Mouse (Mus musculus): ENCODE measurements around the gene Dennd2c. TPM values are rescaled to one million over a fixed set of nuclear protein-coding genes. Genes with fewer than 3 reads are reported as not detected.

The Dennd2c gene
- polyA plus RNA-seq, 1 experiment = not detected

GRCm38 (mm10) chr3:103145336-103145735, 42.9 kb downstream of the Dennd2c start:
- TF ChIP-seq POLR2A (IDR thresholded peaks at IDR 0.05; ENCODE audit: insufficient read depth, low read depth, low read length) = no peak
- no peak for TF ChIP-seq CTCF (IDR thresholded peaks at IDR 0.05; ENCODE audit: insufficient read depth, low read depth, low read length)
- 89% methylated on average over 2 of the region's 2 CpGs for WGBS
- no peak overlapping the region for H3K27ac ChIP-seq (ENCODE audit: insufficient read depth, low read depth, low read length)

DNA sequence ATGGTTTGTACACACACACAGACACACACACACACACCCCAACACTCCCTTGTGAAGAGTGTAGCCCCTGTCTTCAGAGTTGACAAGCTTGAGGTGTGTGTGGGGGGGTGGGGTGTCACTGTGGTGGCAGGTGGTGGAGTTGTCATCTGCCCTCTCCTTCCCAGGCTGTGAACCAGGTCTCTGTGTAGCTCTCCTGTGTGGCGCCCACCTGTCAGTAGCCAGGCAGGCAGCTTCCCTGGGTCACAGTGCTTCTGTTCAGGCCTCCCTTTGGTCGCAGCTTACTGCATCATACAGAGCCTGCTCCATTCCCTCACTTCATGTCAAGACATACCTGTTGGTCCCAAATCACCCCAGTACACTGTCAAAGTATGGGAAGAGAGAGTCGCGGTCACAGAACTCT, 43.4 kb downstream of the Dennd2c start:
- WGBS = 86% methylated on average over 4 of the region's 4 CpGs
- Histone ChIP-seq H3K27ac (ENCODE audit: insufficient read depth, low read depth, low read length) (no peak overlapping the region), H3K4me3 (ENCODE audit: insufficient read depth, low read depth, low read length) (no peak overlapping the region), H3K4me1 (ENCODE audit: control insufficient read depth, insufficient read depth, low read length) (0 out of 2 replicates have a peak, but pooled peaks cover 2% of the 10 kb centered on the region)
- no peak for TF ChIP-seq POLR2A (IDR thresholded peaks at IDR 0.05; ENCODE audit: insufficient read depth, low read depth, low read length)
- TF ChIP-seq CTCF (IDR thresholded peaks at IDR 0.05; ENCODE audit: insufficient read depth, low read depth, low read length) = no peak

More at GRCm38 (mm10) chr3:103145336-103145735, 42.9 kb downstream of the Dennd2c start:
- H3K4me1 ChIP-seq (ENCODE audit: control insufficient read depth, insufficient read depth, low read length) = 0 out of 2 replicates have a peak, but pooled peaks cover 2% of the 10 kb centered on the region
- H3K4me3 ChIP-seq (ENCODE audit: insufficient read depth, low read depth, low read length) = no peak overlapping the region

DNA sequence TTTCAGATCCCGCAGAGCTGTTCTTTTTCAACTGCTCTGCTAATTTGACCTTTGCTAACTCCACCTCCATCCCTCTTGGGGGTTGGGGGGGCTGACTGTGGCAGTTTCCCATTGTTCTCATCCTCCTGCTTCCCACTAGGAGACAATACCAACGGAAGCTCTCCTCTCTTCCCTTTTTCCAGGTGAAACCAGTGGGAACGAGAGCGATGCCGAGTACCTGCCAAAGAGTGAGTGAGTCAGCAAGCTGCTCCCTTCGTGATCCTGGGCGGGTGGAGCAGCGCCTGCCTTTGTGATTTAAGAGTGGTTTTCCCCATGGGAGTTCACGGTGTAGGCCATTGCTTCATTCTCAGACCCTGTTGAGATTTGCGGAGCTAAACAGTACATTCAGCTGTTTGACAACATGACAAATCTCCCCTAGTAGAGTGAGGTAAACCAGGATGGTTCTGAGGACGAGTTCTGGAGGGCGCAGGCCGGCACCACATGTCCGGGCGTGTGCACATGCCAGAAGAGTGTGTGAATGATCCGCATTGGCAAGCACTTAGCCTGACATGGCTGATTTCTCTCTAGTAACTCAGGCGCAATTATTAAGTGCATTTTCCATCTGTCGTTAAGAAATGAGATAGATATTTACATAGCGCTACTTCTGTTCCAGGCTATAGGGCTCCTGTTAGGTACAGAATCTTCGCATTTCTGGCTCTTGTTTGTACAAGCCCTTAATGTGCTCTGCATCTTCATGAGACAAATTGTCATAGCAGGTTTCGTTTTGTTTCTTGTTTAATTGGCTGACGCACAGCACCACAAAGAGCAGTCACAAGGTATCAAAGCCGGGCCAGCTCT, 44.1 kb downstream of the Dennd2c start:
- TF ChIP-seq CTCF (IDR thresholded peaks at IDR 0.05; ENCODE audit: insufficient read depth, low read depth, low read length) (no peak), POLR2A (IDR thresholded peaks at IDR 0.05; ENCODE audit: insufficient read depth, low read depth, low read length) (no peak)
- Histone ChIP-seq H3K4me3 (ENCODE audit: insufficient read depth, low read depth, low read length) (no peak overlapping the region), H3K27ac (ENCODE audit: insufficient read depth, low read depth, low read length) (no peak overlapping the region), H3K4me1 (ENCODE audit: control insufficient read depth, insufficient read depth, low read length) (peaks cover 4% of the 10 kb centered on the region; the same call in 1 of the 2 replicates)
- WGBS = 77% methylated on average over 23 of the region's 23 CpGs

DNA sequence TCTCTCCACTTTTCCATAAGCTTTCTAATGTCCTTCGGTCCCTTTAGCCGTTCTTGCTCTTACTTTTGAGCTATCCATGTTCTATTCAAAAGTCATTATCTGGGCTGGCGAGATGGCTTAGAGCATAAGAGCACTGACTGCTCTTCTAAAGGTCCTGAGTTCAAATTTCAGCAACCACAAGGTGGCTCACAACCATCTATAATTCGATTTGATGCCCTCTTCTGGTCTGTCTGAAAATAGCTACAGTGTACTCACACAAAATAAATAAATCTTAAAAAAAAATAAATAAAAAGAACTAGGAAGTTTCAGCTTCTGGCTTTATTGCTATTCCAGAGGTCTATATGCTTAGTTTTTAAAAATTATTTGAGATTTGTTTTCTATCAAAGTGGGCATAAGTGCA, 45.4 kb downstream of the Dennd2c start:
- Histone ChIP-seq H3K27ac (ENCODE audit: insufficient read depth, low read depth, low read length) (no peak overlapping the region), H3K4me1 (ENCODE audit: control insufficient read depth, insufficient read depth, low read length) (peaks cover 9% of the 10 kb centered on the region), H3K4me3 (ENCODE audit: insufficient read depth, low read depth, low read length) (no peak overlapping the region)
- no peak for TF ChIP-seq CTCF (IDR thresholded peaks at IDR 0.05; ENCODE audit: insufficient read depth, low read depth, low read length)
- TF ChIP-seq POLR2A (IDR thresholded peaks at IDR 0.05; ENCODE audit: insufficient read depth, low read depth, low read length) = no peak
- WGBS = 81% methylated on average over 4 of the region's 4 CpGs

- peaks cover 9% of the 10 kb centered on the region for H3K4me1 ChIP-seq (ENCODE audit: control insufficient read depth, insufficient read depth, low read length)
- H3K27ac ChIP-seq (ENCODE audit: insufficient read depth, low read depth, low read length) = no peak overlapping the region
- WGBS = 89% methylated on average over 10 of the region's 10 CpGs
- TF ChIP-seq POLR2A (IDR thresholded peaks at IDR 0.05; ENCODE audit: insufficient read depth, low read depth, low read length) (no peak), CTCF (IDR thresholded peaks at IDR 0.05; ENCODE audit: insufficient read depth, low read depth, low read length) (no peak)
- H3K4me3 ChIP-seq (ENCODE audit: insufficient read depth, low read depth, low read length) = no peak overlapping the region
Observed at GRCm38 (mm10) chr3:103148941-103149340, 46.5 kb downstream of the Dennd2c start.

DNA sequence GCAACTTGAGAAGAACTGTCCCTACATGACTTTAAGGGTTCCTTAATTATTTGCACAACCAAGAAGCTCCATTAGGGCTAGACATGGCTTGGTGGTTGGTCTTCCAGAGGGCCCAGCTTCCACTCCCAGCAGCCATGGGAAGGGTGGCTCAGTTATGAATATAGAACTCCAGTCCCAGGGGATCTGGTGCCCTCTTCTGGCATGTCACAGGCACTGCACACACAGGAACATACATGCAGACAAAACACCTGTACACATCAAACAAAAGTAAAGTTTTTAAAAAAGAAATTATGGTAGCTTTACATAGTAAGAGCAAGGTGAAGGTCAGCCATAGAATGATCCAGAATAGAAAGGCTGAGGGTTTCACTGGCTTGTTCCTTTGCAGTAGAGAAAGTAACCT, 51.4 kb downstream of the Dennd2c start:
- Histone ChIP-seq H3K4me3 (ENCODE audit: insufficient read depth, low read depth, low read length) (no peak overlapping the region), H3K27ac (ENCODE audit: insufficient read depth, low read depth, low read length) (no peak overlapping the region), H3K4me1 (ENCODE audit: control insufficient read depth, insufficient read depth, low read length) (peaks cover 7% of the 10 kb centered on the region)
- TF ChIP-seq CTCF (IDR thresholded peaks at IDR 0.05; ENCODE audit: insufficient read depth, low read depth, low read length) (no peak), POLR2A (IDR thresholded peaks at IDR 0.05; ENCODE audit: insufficient read depth, low read depth, low read length) (no peak)

GRCm38 (mm10) chr3:103159232-103159900, 57.0 kb downstream of the Dennd2c start:
- H3K27ac ChIP-seq (ENCODE audit: insufficient read depth, low read depth, low read length) = no peak overlapping the region
- TF ChIP-seq CTCF (IDR thresholded peaks at IDR 0.05; ENCODE audit: insufficient read depth, low read depth, low read length) (no peak), POLR2A (IDR thresholded peaks at IDR 0.05; ENCODE audit: insufficient read depth, low read depth, low read length) (no peak)
- no peaks in the 10 kb centered on the region for H3K4me1 ChIP-seq (ENCODE audit: control insufficient read depth, insufficient read depth, low read length)
- H3K4me3 ChIP-seq (ENCODE audit: insufficient read depth, low read depth, low read length) = no peak overlapping the region
- 74% methylated on average over 3 of the region's 3 CpGs for WGBS

DNA sequence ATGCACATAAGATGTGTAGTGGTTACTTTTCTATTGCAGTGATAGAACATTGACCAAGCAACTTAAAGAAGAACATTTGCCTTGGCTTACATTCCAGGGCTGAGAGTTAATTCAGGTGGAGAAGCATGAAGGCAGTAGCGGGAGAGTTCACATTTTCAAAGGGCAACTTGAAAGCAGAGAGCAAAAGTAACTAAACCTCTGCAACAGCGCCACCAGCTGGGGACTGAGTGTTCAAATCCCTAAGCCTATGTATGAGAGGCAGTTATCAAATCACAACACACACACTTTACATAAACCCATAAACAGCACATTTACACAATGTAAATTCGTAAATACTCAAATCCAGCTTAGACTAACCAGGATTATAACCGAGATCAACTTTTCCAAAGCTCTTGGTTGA, 67.4 kb downstream of the Dennd2c start:
- H3K27ac ChIP-seq (ENCODE audit: insufficient read depth, low read depth, low read length) = no peak overlapping the region
- H3K4me3 ChIP-seq (ENCODE audit: insufficient read depth, low read depth, low read length) = no peak overlapping the region
- TF ChIP-seq POLR2A (IDR thresholded peaks at IDR 0.05; ENCODE audit: insufficient read depth, low read depth, low read length) = no peak
- no peak for TF ChIP-seq CTCF (IDR thresholded peaks at IDR 0.05; ENCODE audit: insufficient read depth, low read depth, low read length)
- WGBS = 18% methylated on average over 4 of the region's 4 CpGs
- H3K4me1 ChIP-seq (ENCODE audit: control insufficient read depth, insufficient read depth, low read length) = no peaks in the 10 kb centered on the region
